Mouse (Mus musculus) liver, adult 2 months (tissue): ENCODE measurements around the gene Vasp.

Source experiments
- CTCF ChIP-seq: fragments of 200-500 bp; IDR thresholded peaks from 2 replicates; pipeline ENCODE4 v1.5.1; 2011; ENCODE audit warnings: low read depth, low read length, control low read depth
- POLR2A ChIP-seq: fragments of 200-500 bp; IDR thresholded peaks from 2 replicates; pipeline ENCODE4 v1.6.1; 2011; ENCODE audit warnings: low read length, control low read depth; ENCODE audit not compliant: insufficient read depth; ENCODE audit errors: extremely low read depth

DNA sequence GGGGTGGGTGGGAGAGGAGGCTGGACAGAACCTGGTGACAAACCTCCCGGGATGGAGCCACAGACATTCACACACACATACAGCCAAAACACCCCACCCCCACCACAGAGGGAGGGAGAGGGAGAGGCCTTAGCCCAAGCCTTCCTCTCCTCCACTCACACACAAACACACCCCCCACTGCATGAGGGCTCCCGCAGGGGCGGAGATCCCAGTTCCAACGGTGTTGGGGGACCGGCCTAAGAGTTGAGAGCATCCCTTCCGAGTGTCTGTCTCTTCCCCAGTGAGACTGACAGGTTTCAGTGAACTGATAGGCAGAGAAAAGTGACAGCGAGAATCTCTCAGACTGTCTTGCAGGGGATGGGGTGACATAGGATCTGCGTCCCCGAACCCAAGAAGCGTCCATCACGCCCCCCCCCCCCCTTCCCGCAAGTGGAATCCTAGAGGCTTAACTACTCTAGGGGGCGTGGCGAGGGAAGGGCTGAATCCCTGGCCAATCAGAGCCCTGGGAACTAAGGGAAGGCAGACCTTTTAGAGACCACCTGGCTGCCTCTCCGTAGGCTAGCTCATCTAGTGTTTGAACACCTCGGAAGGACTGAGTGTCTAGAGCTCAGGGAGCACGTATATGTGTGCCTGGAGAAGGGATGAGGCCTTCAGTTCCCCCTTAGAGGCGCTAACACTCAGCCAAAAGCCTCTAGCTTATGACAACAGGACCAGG is 36.3 kb upstream of the Vasp start:
- TF ChIP-seq POLR2A: no peak
- TF ChIP-seq CTCF: no peak
